Mouse (Mus musculus): ENCODE data around the gene Ift57.

GRCm38 (mm10) chr16:49800996-49801395 is 102.0 kb downstream of the Ift57 start:
- TF ChIP-seq CTCF (conservative IDR thresholded peaks at IDR 0.05; ENCODE audit: low read length) (no peak), NANOG (IDR thresholded peaks at IDR 0.05; ENCODE audit: borderline replicate concordance, low read length) (no peak)

Measured in E14TG2a.4 (cell line).